Mouse (Mus musculus) thymus, postnatal 25 days (tissue): ENCODE results near the gene St8sia1.

Source experiments
- DNase-seq: peaks from one replicate; pipeline ENCODE4 v3.0.0; 2022

The St8sia1 gene

DNA sequence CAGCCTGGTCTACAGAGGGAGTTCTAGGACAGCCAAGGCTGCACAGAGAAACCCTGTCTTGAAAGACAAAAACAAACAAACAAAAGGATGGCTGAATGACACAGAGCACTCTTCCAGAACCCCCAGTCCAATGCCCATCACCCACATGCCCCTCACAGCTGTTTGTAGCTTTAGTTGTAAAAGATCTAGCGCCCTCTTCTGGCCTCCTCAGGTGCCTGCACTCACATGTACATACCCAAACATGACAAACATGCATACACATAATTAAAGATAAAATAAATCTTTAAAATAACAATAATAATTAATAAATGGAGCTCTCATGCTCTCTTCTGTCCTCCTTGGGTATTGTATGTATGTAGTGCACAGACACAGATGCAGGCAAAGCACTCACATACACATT lies 13.0 kb upstream of the St8sia1 start:
- no peak for DNase-seq

DNA sequence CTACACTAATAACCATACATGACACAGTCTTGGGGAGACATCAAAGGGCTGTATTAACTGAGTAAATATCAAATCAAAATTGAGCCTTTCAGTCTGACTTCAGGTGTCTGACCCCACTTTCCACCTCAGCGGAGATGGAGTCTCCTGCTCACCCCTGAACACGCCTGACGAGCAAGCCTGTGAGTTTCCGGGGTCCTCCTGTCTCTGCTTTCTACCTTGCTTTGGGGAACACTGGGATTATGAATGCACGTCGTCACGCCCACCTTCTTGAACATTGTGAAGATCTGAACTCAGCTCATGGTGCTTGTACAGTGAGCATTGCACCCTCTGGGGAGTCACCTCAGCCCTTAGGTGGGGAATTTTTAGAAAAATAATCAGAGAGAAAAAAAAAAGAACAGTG lies 9.0 kb upstream of the St8sia1 start:
- no peak for DNase-seq

DNA sequence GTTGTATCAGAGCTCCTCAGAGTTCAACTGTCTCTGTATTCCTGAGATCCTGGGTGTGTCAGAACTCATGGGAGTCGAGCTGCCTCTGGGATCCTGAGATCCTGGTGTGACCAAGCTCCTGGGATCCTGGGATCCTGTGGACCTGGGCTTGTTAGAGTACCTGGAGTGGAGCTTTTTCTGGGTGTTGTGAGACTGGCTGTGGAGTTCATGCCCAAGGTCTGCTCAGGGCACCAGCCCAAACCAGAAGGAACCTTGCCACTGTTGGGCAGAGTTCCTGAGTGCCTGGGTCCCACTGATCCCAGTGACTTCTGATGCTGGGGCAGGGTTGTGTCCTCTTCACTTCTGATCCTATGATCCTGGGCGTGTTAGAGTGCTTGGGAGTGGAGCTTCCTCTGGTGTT lies 8.0 kb upstream of the St8sia1 start:
- no peak for DNase-seq

DNA sequence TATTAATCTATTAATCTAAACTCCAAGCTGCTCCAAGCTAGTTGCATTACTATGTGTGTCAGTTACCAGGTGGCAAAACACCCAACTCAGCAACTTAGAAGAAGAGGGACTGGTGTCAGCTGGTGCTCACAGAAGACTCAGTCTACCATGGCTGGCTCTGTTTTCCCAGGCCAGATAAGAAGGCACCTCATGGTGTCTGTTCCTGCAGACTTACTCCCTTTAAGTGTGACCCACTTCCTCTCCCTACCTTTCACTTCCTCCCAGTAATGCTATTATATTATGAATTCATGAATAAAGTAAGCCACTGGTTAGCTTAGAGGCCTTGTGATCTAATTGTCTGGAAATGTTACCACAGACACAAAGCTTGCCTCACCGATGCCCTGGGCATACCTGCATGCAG lies 3.2 kb upstream of the St8sia1 start:
- DNase-seq = no peak

DNA sequence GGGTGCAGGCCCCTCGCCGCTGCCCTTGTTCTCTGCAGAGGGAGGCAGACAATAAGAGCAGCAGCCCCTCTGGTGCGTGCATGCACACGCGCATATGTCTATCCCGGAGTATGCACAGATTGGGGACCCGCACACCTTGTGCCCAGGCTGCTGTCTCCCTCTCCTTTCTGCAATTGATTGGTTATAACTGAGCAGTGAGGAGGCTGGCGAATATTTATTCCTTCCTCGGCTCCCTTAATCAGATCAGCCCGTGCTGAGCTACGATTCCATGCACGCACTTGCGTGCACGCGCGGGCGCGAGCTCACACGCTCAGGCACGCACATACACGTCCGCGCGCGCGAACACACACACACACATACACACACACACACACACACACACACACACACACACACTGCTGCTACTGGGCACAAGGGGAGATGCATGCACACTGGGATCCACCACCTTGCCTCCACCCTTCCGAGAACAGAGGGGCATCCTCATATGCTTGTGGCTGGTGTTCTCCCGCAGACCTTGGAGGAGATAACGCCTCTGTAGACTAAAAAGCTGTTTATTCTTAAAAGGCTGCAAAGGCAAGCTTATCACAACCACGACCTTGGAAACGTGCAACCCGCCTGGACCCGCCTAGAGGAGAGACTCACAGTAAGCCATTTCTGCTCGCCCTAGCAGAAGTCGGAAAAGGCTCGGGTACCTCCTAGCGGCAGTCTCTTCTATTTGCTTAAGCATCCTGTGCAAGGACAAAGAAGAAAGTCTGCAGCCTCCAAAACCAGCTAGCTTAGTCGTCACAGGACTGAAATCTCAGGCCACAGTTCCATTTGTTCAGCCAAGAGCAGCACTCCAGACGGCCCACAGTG lies 506 bp upstream of the St8sia1 start:
- DNase-seq = peak; percentile 90

DNA sequence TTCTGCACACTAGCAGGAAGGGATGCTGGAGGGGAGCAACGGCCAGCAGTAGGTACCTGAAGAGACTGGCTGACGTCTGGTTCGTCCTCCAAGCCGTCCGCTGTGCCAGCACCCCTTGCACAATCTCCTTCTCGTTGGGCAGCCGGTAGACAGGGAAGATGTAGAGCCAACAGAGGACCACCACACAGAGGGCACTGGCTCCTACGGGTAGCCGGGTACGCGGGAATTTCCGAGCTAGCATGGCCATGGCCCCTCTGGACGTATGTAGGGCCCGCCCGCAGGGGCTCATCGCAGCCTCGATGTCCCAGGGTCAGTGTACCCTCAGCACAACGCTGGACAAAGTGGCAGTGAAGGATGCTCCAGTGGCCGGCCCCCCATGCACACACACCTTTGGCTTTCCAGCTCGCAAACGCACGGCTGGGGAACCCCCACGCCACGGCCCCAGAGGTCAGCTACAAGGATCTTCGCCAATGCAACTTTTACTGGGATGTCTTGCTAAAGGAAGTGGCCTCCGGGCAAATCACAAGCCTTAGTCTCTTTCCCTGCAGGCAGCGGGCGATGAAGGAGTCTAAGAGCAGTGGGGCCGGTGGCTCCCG lies 674 bp downstream of the St8sia1 start:
- DNase-seq = peak; percentile 73

DNA sequence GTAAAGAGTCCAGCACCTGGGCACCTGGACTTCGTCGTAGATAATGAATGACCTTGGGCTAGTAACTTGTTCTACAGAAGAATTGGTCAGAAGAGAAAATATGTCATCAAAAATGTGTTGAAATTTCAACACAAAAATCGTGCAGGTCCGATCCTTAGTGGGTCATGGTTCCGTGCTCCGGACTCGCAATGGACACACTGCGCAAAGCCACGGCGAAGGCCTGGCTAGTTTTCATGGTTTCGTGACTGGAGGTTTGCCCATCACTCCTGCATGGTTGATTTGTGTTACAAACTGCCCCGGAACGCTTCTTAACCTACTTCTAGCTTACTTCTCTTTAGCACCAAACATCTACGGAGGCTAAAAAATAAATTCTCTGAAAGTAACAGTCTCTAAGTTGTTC lies 1.4 kb downstream of the St8sia1 start:
- no peak for DNase-seq

DNA sequence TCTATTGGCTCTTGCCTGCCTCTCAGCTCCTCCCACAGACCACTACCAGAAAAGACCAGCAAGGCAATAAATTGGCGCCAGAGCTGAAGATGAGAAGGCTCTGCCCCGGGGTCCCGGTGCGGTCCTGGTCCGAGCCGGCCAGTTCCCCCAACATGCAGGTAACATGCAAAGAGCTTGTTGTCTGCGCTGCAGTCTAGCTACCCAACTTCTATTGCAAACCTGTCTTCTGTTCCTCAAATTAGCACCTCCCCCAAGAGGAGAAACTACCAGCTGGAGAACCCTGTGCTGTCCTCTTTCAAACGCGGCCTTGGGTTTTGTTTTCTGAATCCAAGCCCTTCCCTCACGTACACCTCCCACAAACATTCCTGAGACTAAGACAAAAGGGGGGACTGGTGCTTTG lies 1.8 kb downstream of the St8sia1 start:
- DNase-seq = peak; percentile 66

DNA sequence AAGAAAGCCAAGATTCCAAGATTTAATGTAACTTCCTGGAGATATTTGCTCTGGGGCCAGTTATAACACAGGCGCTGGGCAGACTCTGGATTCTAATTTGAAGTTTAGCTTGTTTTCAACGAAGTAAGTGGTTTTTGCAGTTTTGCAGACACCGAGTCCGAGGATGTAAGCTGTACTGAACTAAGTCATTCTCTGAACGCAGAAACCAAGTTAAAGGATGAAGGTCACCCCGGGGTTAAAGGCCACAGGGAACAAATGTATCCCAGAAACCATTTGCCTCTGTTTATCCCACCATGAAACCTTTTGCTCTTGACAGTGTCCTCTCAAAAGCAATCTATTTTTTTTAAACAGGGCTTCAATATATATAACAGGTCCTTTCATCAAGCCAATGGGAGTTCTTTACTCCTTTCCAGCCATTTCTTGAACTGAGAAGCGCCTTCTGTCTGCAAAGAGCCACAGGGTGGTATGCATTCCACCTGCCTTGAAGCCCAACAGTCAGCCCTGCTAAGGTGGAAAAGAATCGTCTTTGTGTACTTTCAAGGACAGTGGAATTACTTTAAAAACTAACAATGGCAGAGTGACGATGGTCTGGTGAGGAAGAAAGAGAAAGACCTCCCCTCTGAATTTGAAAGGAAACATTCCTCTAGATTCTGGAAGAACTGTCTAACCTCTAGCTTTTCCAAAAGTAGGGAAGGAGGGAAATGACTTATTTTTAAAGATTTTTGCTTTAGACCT lies 2.4 kb downstream of the St8sia1 start:
- no peak for DNase-seq

DNA sequence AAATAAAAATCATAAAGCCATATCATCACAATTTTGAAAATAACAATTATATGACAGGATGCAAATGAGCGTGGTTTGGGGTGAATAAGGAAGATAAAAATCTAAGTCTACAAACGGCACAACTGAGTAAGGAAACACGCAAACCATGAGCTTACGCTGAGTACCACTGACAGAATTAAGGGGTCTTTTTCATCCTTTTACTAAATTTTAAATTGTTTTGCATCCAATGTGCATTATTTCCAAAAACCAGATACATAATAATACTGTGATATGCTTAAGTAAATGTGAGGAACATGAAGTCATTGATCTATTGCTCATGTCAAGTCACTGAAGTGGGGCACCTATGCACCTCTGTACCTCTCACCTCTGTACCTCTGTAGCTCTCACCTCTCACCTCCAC lies 7.7 kb downstream of the St8sia1 start:
- DNase-seq = no peak

DNA sequence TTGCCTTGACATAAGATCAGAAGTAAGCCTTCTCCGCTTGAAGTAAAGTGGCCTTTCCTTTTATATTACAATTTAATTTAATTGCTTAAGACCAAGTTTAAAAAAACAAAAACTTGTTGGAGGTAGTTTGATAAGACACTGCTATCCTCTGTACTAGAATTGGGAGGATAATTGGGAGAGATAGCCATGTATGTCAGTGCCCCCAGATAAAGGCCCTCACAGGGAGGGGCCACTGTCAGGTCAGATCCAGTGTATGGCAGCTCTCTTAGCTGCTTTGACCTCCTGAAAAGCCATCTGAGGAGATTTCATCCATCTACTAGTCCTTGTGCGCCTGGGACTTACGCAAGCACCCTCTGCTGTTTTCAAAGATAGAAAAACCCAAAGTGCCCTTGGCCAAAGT lies 9.0 kb downstream of the St8sia1 start:
- DNase-seq = no peak

DNA sequence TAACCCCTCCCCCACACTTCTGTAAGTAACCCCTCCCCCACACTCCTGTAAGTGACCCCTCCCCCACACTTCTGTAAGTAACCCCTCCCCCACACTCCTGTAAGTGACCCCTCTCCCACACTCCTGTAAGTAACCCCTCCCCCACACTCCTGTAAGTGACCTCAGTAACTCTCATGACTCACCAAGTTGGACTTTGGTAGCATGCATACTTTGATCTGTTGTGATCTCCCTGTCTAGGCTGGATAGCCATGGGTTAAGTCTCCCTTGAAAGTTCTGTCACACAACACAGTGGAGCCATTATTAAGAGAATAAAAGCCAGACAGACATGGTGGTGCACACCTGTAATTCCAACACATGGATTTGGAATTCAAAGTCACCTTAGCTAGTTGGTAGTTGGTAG lies 11.1 kb downstream of the St8sia1 start:
- no peak for DNase-seq

DNA sequence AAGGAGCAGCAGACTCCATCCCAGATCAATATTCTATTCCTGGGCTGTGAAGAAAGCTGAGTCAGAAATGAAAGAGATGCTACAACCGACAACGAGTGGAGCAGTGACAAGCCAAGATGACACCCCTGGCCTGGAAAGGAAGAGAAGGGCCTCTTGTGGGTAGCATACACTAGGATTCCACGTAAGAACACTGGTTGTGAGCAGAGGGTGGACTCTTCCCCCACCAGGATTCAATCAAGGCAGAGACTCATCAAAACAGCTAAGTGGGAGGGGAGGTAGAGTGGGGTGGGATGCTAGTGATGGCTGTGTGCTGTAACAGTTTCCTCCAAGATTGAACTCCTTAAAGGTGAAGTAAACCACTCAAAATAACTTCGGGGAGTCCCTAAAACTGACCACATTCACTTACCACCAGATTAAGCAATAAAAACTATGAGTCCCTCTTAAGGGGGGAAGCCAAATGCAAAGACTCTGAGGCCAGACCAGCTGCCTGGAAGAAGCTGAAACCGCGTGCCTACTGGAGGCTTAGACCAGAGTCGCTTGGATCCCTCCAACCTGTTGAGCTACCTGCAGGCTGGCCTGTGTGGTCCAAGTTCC lies 11.8 kb downstream of the St8sia1 start:
- DNase-seq = no peak

DNA sequence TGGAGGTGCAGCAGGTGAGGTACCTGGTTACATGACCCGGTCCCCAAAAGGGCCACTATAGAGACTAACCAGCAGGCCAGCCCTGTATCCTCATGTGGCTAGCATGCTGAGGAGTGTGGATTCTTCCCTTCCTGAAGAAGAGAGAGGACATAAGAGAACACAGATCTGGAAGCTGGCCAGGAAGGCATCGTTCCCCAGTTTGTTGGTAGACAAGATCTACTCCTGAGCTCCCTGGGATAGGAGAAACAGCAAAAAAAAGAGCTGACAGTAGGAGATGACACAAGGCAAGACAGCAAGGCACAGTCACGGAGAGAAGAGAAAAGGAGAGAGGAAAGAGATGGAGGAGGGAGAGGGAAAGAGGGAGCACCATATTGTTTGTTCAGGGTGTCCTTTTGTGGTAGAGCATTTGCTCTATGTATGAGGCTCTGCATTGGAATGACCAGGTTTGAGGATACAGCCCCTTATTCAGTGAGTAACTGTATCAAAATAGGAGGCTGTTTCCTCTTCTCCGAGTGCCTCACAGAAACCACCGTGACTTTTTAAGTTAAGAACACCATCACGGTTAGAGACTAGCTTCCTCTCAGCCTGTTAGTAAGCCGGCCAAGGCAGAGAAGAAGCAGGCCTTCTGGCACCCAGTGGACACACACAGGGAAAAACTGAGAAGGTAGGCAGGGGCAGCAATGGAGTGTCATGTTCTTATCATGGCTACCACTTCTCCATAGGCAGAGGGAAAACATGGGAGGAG lies 12.5 kb downstream of the St8sia1 start:
- DNase-seq = no peak

DNA sequence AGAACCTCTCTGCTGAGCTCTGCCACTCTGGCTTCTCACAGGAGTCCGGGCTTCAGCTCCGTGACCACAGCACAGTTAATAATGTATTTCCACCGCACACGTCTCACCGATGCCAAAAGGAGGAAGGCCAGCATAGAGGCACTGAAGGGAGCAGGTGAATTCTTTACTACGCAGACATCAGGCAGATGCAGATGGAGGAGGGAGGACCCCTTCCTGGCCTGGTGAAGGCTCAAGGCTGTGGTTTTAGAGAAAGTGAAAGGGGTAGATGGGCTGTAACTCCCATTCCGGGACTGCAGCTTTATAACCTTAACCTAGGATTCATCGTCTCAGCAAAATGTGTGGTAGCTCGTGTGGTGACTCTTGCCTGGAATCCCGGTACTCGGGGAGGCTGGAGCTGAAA lies 13.9 kb downstream of the St8sia1 start:
- no peak for DNase-seq

DNA sequence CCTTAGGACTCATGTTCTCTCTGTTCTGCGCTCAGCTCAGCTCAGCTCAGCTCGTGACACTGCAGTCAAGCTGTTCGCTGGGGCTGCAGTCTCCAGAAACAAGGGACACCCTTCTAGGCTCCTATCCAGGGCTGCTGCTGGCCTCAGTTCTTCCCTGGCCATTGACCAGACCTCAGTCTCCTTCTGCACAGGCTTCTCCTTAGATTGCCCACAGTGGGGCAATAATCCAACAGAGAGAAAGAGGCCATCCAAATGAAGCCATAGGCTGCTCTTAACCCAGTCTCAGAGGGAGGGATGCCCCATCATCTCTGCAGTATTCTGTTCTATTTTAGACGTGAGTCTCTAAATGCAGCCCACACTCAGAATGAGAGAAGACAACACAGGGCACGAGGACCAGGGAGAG lies 15.3 kb downstream of the St8sia1 start:
- no peak for DNase-seq

DNA sequence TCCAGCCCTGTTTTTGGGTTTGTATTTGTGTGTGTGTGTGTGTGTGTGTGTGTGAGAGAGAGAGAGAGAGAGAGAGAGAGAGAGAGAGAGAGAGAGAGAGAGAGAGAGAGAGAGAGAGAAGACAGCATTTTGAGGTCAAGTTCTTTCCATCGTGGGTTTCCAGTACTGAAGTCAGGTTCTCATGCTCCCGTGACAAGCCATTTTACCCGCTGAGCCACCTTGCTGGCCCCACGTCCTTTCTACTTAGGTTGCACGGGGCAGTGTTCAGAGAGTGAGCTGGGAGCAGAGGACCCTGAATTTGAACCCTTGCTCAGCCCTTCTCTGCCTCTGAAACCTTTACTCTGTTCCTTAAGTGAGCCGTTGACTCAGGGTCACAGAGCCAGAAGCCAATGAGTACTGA lies 17.2 kb downstream of the St8sia1 start:
- DNase-seq = no peak

DNA sequence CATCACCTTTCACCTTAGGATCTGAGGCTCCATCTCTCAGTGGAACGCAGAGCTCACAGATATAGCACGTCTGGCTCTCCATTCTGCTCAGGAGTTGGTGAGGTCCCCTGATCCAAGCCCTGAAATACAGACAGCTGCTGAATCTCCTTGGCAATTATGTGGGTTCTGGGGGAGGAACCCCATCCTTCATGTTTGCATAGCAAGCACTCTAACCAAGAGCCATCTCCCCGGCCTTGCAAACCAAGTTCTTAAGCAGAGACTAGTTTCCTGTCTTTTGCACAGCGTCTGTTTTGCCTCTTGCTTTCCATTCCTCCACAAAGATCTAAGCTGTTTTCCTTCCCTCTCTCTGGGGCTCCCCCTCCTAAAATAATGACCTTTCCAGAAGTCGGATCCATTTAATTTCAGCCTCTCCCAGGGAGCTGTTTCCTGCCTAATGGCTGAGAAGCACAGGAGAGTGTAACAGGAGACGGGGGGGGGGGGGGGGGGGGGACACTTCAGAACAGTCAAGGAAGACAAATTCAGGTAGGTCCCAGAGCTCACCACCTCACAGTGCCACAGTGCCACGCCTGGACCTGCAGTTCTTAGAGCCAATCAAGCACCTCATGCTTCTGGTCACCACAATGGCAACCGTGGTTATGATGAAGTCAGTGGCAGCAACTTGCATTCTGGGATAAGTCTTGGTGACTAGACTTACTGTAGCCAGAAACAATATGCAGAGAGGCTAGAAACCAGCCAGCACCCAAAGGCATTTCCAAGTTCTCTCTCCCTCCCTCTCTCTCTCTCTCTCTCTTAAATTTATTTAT lies 18.0 kb downstream of the St8sia1 start:
- peak; percentile 66 for DNase-seq

DNA sequence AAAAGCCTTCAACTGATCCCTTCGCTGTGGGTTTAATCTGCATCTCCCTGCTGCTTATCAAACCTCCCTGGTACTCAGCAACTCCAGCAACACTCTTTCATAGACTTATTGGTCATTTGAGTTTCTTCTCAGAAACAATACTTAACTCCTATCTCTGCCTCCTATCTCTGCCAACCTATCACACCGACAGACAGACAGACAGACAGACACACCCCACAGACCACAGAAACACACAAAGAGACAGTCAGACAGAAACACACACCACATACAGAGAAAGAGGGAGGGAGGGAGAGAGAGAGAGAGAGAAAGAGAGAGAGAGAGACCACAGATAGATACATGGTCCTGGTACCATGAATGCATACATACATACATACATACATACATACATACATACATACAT lies 18.8 kb downstream of the St8sia1 start:
- no peak for DNase-seq

DNA sequence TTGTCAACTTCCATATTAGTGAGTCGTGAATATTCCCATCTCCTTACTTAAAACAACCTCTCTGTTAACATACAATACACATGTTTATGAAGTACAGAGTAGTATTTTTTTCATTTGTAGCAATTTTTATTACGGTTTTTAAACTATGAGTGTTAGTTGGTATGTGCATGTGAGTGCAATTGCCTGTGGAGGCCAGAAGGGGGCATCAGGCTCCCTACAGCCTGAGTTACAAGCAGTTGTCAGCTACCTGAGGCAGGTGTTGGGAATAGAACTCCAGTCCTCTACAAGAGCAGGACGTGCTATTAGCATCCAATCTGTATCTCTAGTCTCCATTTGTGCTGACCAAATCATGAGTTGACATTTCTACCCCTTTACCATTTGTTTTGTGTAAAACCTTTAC lies 19.8 kb downstream of the St8sia1 start:
- DNase-seq = no peak

DNA sequence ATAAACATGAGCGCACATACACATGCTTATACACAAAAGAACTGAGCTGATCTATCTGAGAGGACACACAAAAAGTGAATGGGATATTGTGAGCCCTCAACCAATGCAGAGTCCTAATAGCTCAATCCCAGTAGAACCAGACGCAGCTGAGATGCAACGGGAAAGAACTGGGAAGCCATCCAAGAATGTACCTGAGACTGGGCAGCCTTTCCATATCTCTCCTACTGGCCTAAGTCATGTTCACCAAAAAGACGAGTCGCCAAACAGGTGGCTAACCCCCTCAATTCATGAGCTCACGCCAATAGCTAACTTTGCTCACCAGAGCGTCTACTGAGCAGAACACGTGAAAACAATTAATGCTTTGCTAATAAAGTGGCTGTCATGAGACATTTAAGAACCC lies 20.8 kb downstream of the St8sia1 start:
- DNase-seq = no peak
